Mouse (Mus musculus): Measurements from ENCODE around the gene Ostf1.
"Not testable (repeated sequence)": the region's sequence is repeated elsewhere in the genome, so short reads cannot be mapped to it uniquely, and the experiment has no call there.

Gene Ostf1

GRCm38 (mm10) chr19:18599650-18600049 is 32.0 kb downstream of the Ostf1 start:
- no peak for DNase-seq (ENCODE audit: extremely low read depth, low read depth, low spot score)

- DNase-seq (ENCODE audit: extremely low read depth, low read depth, low spot score) = no peak
Measured at GRCm38 (mm10) chr19:18599051-18599450, 32.6 kb downstream of the Ostf1 start.

- DNase-seq (ENCODE audit: extremely low read depth, low read depth, low spot score) = no peak
Measured at GRCm38 (mm10) chr19:18598265-18598926, 33.2 kb downstream of the Ostf1 start.

- DNase-seq (ENCODE audit: extremely low read depth, low read depth, low spot score) = no peak
Measured at GRCm38 (mm10) chr19:18597772-18598171, 33.9 kb downstream of the Ostf1 start.

- no peak for DNase-seq (ENCODE audit: extremely low read depth, low read depth, low spot score)
Measured at GRCm38 (mm10) chr19:18596876-18597275, 34.7 kb downstream of the Ostf1 start.

- DNase-seq (ENCODE audit: extremely low read depth, low read depth, low spot score) = no peak
Measured at GRCm38 (mm10) chr19:18593722-18594121, 37.9 kb downstream of the Ostf1 start.

- DNase-seq (ENCODE audit: extremely low read depth, low read depth, low spot score) = no peak
Measured at GRCm38 (mm10) chr19:18592919-18593318, 38.7 kb downstream of the Ostf1 start.

- DNase-seq (ENCODE audit: extremely low read depth, low read depth, low spot score) = no peak
Measured at GRCm38 (mm10) chr19:18590942-18591354, 40.7 kb downstream of the Ostf1 start.

GRCm38 (mm10) chr19:18590234-18590633 is 41.4 kb downstream of the Ostf1 start:
- no peak for DNase-seq (ENCODE audit: extremely low read depth, low read depth, low spot score)

GRCm38 (mm10) chr19:18589276-18589675 is 42.3 kb downstream of the Ostf1 start:
- no peak for DNase-seq (ENCODE audit: extremely low read depth, low read depth, low spot score)

- not testable (repeated sequence) for DNase-seq (ENCODE audit: extremely low read depth, low read depth, low spot score)
Measured at GRCm38 (mm10) chr19:18588801-18589200, 42.8 kb downstream of the Ostf1 start.

GRCm38 (mm10) chr19:18588243-18588642 is 43.4 kb downstream of the Ostf1 start:
- DNase-seq (ENCODE audit: extremely low read depth, low read depth, low spot score) = no peak

- no peak for DNase-seq (ENCODE audit: extremely low read depth, low read depth, low spot score)
Measured at GRCm38 (mm10) chr19:18587118-18587517, 44.5 kb downstream of the Ostf1 start.

GRCm38 (mm10) chr19:18584621-18585020 is 47.0 kb downstream of the Ostf1 start:
- no peak for DNase-seq (ENCODE audit: extremely low read depth, low read depth, low spot score)

- DNase-seq (ENCODE audit: extremely low read depth, low read depth, low spot score) = no peak
Measured at GRCm38 (mm10) chr19:18583706-18584105, 47.9 kb downstream of the Ostf1 start.

- no peak for DNase-seq (ENCODE audit: extremely low read depth, low read depth, low spot score)
Measured at GRCm38 (mm10) chr19:18582887-18583286, 48.7 kb downstream of the Ostf1 start.

- no peak for DNase-seq (ENCODE audit: extremely low read depth, low read depth, low spot score)
Measured at GRCm38 (mm10) chr19:18582226-18582625, 49.4 kb downstream of the Ostf1 start.

- no peak for DNase-seq (ENCODE audit: extremely low read depth, low read depth, low spot score)
Measured at GRCm38 (mm10) chr19:18581046-18581445, 50.6 kb downstream of the Ostf1 start.

- no peak for DNase-seq (ENCODE audit: extremely low read depth, low read depth, low spot score)
Measured at GRCm38 (mm10) chr19:18579012-18579358, 52.6 kb downstream of the Ostf1 start.

- no peak for DNase-seq (ENCODE audit: extremely low read depth, low read depth, low spot score)
Measured at GRCm38 (mm10) chr19:18578216-18579011, 53.2 kb downstream of the Ostf1 start.

- no peak for DNase-seq (ENCODE audit: extremely low read depth, low read depth, low spot score)
Measured at GRCm38 (mm10) chr19:18577348-18577747, 54.3 kb downstream of the Ostf1 start.

GRCm38 (mm10) chr19:18575891-18576290 is 55.7 kb downstream of the Ostf1 start:
- DNase-seq (ENCODE audit: extremely low read depth, low read depth, low spot score) = no peak

All from fat pad, adult 2 months (tissue).